Mouse (Mus musculus): ENCODE results near the gene Gcgr.

GRCm38 (mm10) chr11:120575046-120575445 is 44.5 kb downstream of the Gcgr start:
- no peak for TF ChIP-seq CTCF (IDR thresholded peaks at IDR 0.05; ENCODE audit: control insufficient read depth, insufficient read depth, low read length)
- TF ChIP-seq POLR2A (IDR thresholded peaks at IDR 0.05; ENCODE audit: borderline replicate concordance, control insufficient read depth, low read depth, low read length), result no peak

Measured in bone marrow, adult 2 months (tissue).